Mouse (Mus musculus): ENCODE results near the gene Asb6. TPM values are rescaled to one million over a fixed set of nuclear protein-coding genes. Genes with fewer than 3 reads are reported as not detected.

Gene Asb6
- polyA plus RNA-seq, 1 experiment from 2014 or later = 41.3 TPM

Other genes starting within 250 kb of the Asb6 start
- 0.57 and 1.3 TPM in 2 replicates for gene Cstad, start 235.3 kb downstream of the Asb6 start, polyA plus RNA-seq (2016; fragmentation: Nextera tagmentation; extraction: Ambion mirVana)
- 2.0 and 2.6 TPM in 2 replicates for gene 1700001O22Rik, start 26.7 kb downstream of the Asb6 start, polyA plus RNA-seq (2016; fragmentation: Nextera tagmentation; extraction: Ambion mirVana)
- gene Ntmt1, start 22.5 kb downstream of the Asb6 start, polyA plus RNA-seq (2016; fragmentation: Nextera tagmentation; extraction: Ambion mirVana) = 111 and 119 TPM in 2 replicates
- 9.8 and 11.3 TPM in 2 replicates for gene Prrx2, start 4.6 kb upstream of the Asb6 start, polyA plus RNA-seq (2016; fragmentation: Nextera tagmentation; extraction: Ambion mirVana)
- gene Ptges, start 99.5 kb upstream of the Asb6 start, polyA plus RNA-seq (2016; fragmentation: Nextera tagmentation; extraction: Ambion mirVana) = 2.9 and 3.7 TPM in 2 replicates
- gene Tor1b, start 122.6 kb upstream of the Asb6 start, polyA plus RNA-seq (2016; fragmentation: Nextera tagmentation; extraction: Ambion mirVana) = 20.4 and 20.7 TPM in 2 replicates
- gene Tor1a, start 137.6 kb upstream of the Asb6 start, polyA plus RNA-seq (2016; fragmentation: Nextera tagmentation; extraction: Ambion mirVana) = 80.9 and 91.1 TPM in 2 replicates
- 81.7 and 85.0 TPM in 2 replicates for gene BC005624, start 151.9 kb upstream of the Asb6 start, polyA plus RNA-seq (2016; fragmentation: Nextera tagmentation; extraction: Ambion mirVana)
- gene Usp20, start 151.9 kb upstream of the Asb6 start, polyA plus RNA-seq (2016; fragmentation: Nextera tagmentation; extraction: Ambion mirVana) = 42.3 and 43.0 TPM in 2 replicates